8 mouse cellular contexts compared by ENCODE assay signal in genomic region chrX:159255123-159255978, GRCm38 (mm10). TPM values are rescaled to one million over a fixed set of nuclear protein-coding genes. Genes with fewer than 3 reads are reported as not detected.
DNase-seq lines count a peak whose midpoint lies in the region; ATAC-seq and TF ChIP-seq lines count a peak whose summit lies in the region.

No protein-coding gene starts in this region.

- H3K4me3 ChIP-seq in cortical plate, adult 2 months (ENCODE audit: insufficient read depth, low read length): peak overlapping the region; percentile 72

- ATAC-seq in inflammation-experienced regulatory T-cells, adult 6 months: peak; percentile 80

- DNase-seq in adrenal gland, adult (ENCODE audit: inconsistent age in 2 of 2, low spot score in 1 of 2): peak; percentile 93 to 95
- DNase-seq in gastrocnemius, postnatal 10 days: peak; percentile 81
- peak; percentile 77 to 84 for DNase-seq in left cerebral cortex, postnatal 25 days (ENCODE audit: low spot score in 2 of 2)
- DNase-seq in mesoderm, embryonic 11.5 days (ENCODE audit: low read depth, low spot score): peak; percentile 89
- DNase-seq in right cerebral cortex, postnatal 25 days: peak; percentile 82
- peak; percentile 77 to 86 for DNase-seq in urinary bladder, postnatal 36 days (ENCODE audit: low spot score in 2 of 2)

- no peak for TF ChIP-seq CTCF in cortical plate, adult 2 months (IDR thresholded peaks at IDR 0.05; ENCODE audit: extremely low read depth, insufficient read depth, low read length)

- peak; percentile 47; the same call in 1 of the 2 replicates for TF ChIP-seq POLR2A in cortical plate, adult 2 months (IDR thresholded peaks at IDR 0.05; ENCODE audit: extremely low read depth, insufficient read depth, low read length)

- peak overlapping the region; percentile 76 for H3K27ac ChIP-seq in cortical plate, adult 2 months (ENCODE audit: insufficient read depth, low read length)

- H3K4me1 ChIP-seq in cortical plate, adult 2 months (ENCODE audit: control insufficient read depth, insufficient read depth, low read length): no peaks in the 10 kb centered on the region

- intact Hi-C loops in left cerebral cortex, postnatal 25 days (cut with DNase I): loop anchor here (5.0 to 10.0 kb wide), 2 partner anchors 101 to 283 kb away; no protein-coding TSS in a partner anchor

RNA-seq across cellular contexts. Expression of gene Rps6ka3, which starts 45.2 kb away (rescaled TPM):
- polyA plus RNA-seq in cortical plate, adult 2 months (2012; rRNA removed): 23.2 and 23.9 TPM in 2 replicates
- 10 to 100 TPM; 90.4 to 92.1 TPM for total RNA-seq in gastrocnemius, postnatal 10 days (2021)
- polyA plus RNA-seq in inflammation-experienced regulatory T-cells, adult 6 months (2017; shearing (Covaris generic)): 10 to 100 TPM in 1 of 3 experiments, 1 to 10 TPM in 2; 7.0 to 11.7 (median 8.6) TPM
- total RNA-seq in left cerebral cortex, postnatal 25 days (2021): 10 to 100 TPM; 54.8 to 63.5 TPM

Comparison
In these comparisons a context has a peak if more than half of its experiments do, and no peak if none do; other contexts are left out.
1. Peak in every context shown above with its lines: DNase-seq, ATAC-seq, H3K4me3 ChIP-seq and H3K27ac ChIP-seq.